Mouse (Mus musculus) adrenal gland, adult 10 weeks (tissue): Measurements from ENCODE around the gene Cish. TPM values are rescaled to one million over a fixed set of nuclear protein-coding genes. Genes with fewer than 3 reads are reported as not detected.

Source experiments
- polyA plus RNA-seq: library from polyadenylated mRNA; stranded (reverse); fragments of 350-450 nt; fragmentation: Illumina TruSeq; extraction: RNeasy Lipid Tissue Mini Kit (QIAGEN cat#74804); gene quantifications from one replicate; pipeline ENCODE4 v1.2.3, GENCODE M21; 2014; ENCODE audit warnings: low read depth, low replicate concordance

The Cish gene
- polyA plus RNA-seq = 0.58 TPM

GRCm38 (mm10) chr9:107296016-107296040 lies at the start of gene Cish:
Gene Cish, plus strand, starts transcription at chr9:107296026.

DNA sequence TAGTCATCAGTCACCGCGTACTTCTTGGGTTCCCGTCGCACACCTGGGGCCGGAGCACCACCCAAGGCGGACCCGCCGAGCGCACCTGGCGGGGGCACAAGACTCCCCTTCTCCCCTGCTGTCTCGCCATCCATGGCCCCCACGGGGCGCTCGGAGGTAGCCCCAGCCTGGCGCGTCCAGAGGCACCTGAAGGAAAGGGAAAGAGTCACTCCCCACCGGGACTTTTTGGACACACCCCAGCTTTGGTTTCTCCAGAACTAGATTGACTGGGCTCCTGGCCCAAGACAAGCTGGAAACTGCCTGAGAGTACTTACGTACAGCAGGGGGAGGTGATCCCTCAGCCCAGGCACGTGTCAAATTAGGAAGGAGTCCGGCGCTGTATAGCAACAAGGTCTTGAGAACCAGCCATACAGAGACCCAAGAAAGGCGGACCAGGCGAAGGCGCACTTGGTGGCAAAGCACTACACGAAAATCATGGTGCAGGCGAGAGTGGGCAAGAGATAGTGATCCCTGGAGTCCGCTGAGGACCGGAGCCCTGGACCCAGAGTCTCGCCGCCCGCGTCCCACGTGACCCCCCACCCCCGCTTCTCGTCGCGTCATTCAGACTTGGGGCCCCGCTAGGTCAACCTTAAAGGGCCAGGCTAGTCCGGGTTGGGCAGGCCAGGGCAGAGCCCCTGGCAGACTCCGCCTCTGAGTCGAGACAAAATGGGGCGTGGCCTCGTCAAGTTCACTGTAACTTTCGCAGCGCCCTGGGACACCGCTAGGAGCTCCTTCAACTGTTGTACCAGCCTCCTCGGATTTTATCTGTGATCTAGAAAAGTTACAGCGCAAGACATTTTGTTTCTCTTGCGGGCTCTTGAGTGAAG lies 6.4 kb upstream of the Cish start, which contains the start of gene Mapkapk3:
TSS of gene Mapkapk3 (minus strand) at position 667 of the 866 bp plus-strand sequence.

DNA sequence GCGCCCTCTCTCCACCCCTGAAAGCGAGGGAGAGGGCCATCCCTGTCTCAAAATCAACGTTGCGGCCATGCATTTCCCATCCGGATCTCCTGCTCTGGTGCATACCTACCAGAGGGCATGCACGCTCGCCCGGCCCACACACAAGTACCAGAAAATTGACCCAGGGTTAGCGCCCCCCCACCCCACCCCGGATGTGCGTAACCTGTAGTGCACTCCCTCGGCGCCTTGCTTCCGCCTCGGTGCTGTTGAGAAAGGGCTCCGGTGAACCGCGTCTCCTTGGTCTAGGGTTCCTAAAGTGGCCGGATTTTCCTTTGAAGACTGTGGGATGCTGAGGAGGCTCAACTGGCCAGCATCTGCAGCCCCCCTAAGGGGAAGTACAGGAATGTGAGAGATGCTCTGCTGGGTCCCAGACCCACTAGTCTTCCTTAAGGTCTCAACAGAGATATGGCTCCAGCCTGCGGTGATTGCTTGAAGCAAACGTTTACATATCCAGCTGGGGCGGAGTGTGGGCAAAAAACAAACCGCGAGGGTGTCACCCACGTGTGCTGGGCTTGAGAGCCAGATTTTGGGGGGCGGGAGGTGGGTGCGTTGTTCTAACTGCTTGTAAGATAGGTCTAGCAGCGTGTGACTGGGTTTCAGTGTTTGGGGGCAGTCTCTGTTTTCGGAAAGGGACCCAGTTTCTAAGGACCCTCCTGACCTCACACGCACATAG lies 42.5 kb downstream of the Cish start, which contains the start of gene Hemk1:
TSS of gene Hemk1 (minus strand) at position 179 of the 712 bp plus-strand sequence.

GRCm38 (mm10) chr9:107340267-107340859 lies 44.5 kb downstream of the Cish start, which contains the start of gene 6430571L13Rik:
Gene 6430571L13Rik, plus strand, starts transcription at chr9:107340602.

Other genes with a start within 250 kb of the Cish start
- gene Dock3, start 64.1 kb upstream of the Cish start, polyA plus RNA-seq = 1.6 TPM
- gene Mapkapk3, start 6.1 kb upstream of the Cish start, polyA plus RNA-seq = 6.9 TPM
- 2.3 TPM for gene Hemk1, start 42.3 kb downstream of the Cish start, polyA plus RNA-seq
- not detected for gene 6430571L13Rik, start 44.6 kb downstream of the Cish start, polyA plus RNA-seq
- gene Cacna2d2, start 103.6 kb downstream of the Cish start, polyA plus RNA-seq = 0.76 TPM
- gene Tmem115, start 237.9 kb downstream of the Cish start, polyA plus RNA-seq = 0.23 TPM
- gene Cyb561d2, start 246.2 kb downstream of the Cish start, polyA plus RNA-seq = 4.6 TPM
- 1.8 TPM for gene Nprl2, start 246.2 kb downstream of the Cish start, polyA plus RNA-seq